ENCODE assay signal across 13 mouse cellular contexts in the genomic region with DNA sequence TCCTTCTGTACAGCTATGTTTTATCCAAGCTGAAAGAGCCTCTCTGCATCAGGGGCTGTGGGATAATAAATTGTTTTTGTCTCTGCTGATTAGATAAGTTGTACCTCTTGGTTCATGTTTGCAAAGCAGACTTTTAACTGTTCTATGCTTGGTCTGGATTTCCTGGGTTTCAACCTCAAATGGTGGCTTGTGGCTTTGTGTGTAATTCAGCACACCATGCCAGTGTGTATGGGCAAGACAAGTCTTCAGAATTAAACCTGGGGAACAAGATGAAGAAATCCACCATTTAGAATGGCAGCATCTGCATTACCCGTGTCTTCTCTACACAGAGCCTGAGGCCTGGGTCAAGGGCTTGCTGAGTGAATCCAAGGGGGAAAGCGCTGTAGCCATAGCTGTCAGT.
"Had no signal": no experiment of that assay in that cellular context is flagged by ENCODE, and none has a peak within 500 bp of the region (broad histone marks: within the 10 kb centered on the region; RNA-seq: fewer than 3 reads in every experiment).

No protein-coding gene starts in this region.

- H3K9me3 ChIP-seq: limb, embryonic 13.5 days; midbrain, embryonic 10.5 days; neural tube, embryonic 13.5 days had no signal

- DNase-seq: kidney, adult 11 months; kidney, adult 9 months; kidney, postnatal 10 days; left cerebral cortex, postnatal 4 days; lung, adult 18-20 months; midbrain, embryonic 14.5 days; retina, postnatal 1 day; thymus, postnatal 25 days had no signal

- H3K9ac ChIP-seq: limb, embryonic 13.5 days; liver, embryonic 14.5 days; neural tube, embryonic 13.5 days had no signal

- H3K27ac ChIP-seq: limb, embryonic 13.5 days; liver, embryonic 14.5 days; midbrain, embryonic 10.5 days; neural tube, embryonic 13.5 days; stomach, postnatal 0 days had no signal

- H3K4me3 ChIP-seq: limb, embryonic 13.5 days; midbrain, embryonic 10.5 days; neural tube, embryonic 13.5 days had no signal

- H3K4me2 ChIP-seq: limb, embryonic 13.5 days; neural tube, embryonic 13.5 days had no signal

- H3K36me3 ChIP-seq: limb, embryonic 13.5 days; midbrain, embryonic 10.5 days; neural tube, embryonic 13.5 days had no signal
